Mouse (Mus musculus): Measurements from ENCODE around the gene Arnt2. TPM values are rescaled to one million over a fixed set of nuclear protein-coding genes. Genes with fewer than 3 reads are reported as not detected.

Gene Arnt2
- total RNA-seq (2021): 1 to 10 TPM in 1 of 2 experiments, under 1 TPM in 1; 0.59 to 1.6 TPM
- long read RNA-seq, experiment 1: 0 reads
- long read RNA-seq, experiment 2: 0 reads

GRCm38 (mm10) chr7:84409896-84410521, at the start of gene Arnt2:
Arnt2 (minus strand) TSS chr7:84410176.
- intact Hi-C loops (cut with DNase I): no loop called here
- DNase-seq: no peak

DNA sequence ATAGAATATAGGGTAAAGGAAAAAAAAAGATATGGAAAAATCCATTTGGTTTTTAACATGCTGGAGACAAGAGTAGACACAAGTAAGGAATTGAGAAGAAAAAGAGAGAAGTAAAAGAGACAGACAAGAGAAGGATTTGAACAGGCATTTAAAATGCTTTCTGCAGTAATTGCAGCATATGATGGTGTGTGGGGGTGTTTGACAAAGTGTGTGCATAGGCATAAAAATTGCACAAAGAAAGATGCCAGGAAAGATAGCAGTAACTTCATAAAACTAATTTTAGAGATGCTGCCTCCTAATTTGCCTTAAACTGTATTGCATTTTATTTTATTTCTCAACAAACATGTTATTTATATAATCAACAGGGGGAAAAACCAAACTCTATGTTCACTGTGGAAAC, 41.7 kb upstream of the Arnt2 start:
- no peak for DNase-seq
- intact Hi-C loops (cut with DNase I): no loop called here

- intact Hi-C loops (cut with DNase I): no loop called here
- no peak for DNase-seq
Measured at GRCm38 (mm10) chr7:84449066-84449465, 39.1 kb upstream of the Arnt2 start.

- intact Hi-C loops (cut with DNase I): no loop called here
- no peak for DNase-seq
Measured at GRCm38 (mm10) chr7:84448512-84448911, 38.5 kb upstream of the Arnt2 start.

DNA sequence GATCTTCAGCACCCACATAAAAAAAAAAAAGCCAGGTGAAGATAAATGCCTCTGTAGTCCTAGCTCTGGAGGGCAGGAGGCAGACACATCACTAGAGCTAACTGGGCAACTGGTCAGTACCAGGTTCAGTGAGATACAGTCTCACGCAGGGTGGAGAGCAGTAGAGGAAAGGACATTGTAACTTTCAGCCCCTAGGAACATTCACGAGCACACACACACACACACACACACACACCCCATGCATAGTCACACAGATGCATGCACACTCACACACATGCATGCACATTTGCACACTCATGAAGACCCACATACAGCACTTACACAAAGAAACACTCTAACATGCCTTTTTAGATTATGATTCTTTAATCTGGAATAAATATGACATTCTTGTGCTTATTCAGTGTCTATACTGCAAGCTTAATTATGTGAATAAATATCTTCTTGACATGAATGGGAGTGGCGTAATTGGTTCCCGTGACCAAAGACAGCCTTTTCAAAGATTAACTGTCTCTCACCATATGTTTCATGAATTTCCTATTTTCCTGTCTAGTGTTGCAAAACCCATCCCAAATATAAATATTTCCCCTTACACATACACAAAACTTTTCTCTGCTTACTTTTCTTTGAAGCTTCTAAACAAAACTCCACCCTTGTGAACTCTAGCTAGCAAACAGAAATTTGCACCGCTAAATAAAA, 37.9 kb upstream of the Arnt2 start:
- intact Hi-C loops (cut with DNase I): no loop called here
- DNase-seq: no peak

DNA sequence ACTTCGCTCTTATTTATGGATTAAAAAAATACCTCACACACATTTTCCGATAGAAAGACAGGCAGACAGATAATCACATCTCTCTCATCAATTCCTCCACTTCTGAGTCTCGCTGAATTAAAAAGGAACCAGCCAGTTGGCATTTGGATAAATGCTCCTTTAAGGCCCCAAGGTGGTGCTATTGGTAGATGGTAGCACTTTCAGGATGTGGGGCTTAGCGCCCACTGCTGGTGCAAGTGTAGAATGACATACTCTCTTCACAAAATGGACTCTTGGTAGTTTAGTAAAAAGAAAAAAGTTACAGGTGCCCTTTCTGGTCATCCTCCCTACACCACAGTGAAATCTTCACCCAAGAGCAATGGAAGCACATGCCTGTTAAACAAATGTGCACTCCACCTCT, 37.1 kb upstream of the Arnt2 start:
- no peak for DNase-seq
- intact Hi-C loops (cut with DNase I): no loop called here

DNA sequence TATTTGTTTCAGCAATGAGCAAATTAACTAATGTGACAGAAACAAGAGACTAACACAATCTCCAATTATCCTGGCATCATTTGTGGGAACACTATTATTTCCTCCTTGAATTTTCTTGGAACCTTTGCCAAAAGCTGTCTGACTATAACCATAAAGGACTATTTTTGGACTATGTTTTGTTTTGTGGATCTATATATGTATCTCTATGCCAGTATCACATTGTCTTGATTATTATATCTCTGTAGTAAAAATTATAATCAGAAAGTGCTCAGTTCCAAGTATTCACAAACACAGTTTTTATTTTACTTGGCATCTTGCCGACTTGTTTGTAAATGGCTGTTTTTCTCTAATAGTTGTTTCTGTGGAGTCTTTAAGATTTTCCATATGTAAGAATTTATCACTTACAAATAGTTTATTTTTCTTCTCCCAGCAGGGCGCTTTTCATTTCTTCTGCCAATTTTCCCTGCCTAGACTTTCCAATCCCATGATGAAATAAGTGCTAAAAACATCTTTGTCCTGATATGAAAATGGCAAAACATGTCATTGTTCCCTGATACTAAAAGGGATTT, 32.5 kb upstream of the Arnt2 start:
- intact Hi-C loops (cut with DNase I): no loop called here
- DNase-seq: no peak

DNA sequence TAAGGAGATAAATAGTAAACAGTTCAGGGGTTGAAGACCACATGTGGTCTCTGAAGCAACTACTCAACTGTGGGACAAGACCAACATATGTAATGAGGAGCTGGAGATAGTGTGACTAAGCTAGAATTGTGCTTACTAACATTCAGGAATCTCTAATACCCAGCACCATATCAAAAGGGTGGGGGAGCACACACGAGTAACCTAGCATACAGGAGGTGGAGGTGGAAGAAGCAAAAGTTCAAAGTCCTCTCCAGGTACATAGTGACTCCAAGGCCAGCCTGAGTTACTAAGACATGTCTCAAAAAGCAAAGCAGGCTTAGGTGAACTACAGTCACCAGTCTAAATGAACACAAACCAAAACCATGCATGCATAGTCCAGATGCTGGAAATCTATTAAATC, 29.6 kb upstream of the Arnt2 start:
- no peak for DNase-seq
- intact Hi-C loops (cut with DNase I): no loop called here

- no peak for DNase-seq
- intact Hi-C loops (cut with DNase I): no loop called here
Measured at GRCm38 (mm10) chr7:84434901-84435300, 24.9 kb upstream of the Arnt2 start.

DNA sequence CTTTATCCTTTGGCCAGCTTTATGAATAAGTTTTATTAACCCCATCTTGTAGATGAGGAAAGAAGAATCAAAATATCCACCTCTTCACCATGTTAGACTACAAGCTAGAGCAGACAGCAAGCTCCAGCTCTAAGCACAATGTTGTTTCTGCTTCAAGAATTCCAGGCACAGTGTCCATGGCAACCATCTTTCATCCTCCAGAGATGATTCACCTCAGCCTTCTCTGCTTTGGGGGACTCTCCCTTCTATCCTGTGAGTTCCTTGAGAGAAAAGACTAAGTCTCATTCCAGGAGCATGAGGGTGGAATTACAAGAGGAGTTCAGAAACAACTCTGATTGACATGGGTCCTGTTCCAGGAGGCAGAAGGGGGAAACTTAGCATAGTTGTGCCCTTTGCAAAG, 22.2 kb upstream of the Arnt2 start:
- intact Hi-C loops (cut with DNase I): no loop called here
- DNase-seq: no peak

GRCm38 (mm10) chr7:84427221-84427620, 17.2 kb upstream of the Arnt2 start:
- intact Hi-C loops (cut with DNase I): no loop called here
- DNase-seq: no peak

GRCm38 (mm10) chr7:84424670-84425385, 14.9 kb upstream of the Arnt2 start:
- intact Hi-C loops (cut with DNase I): no loop called here
- DNase-seq: no peak

DNA sequence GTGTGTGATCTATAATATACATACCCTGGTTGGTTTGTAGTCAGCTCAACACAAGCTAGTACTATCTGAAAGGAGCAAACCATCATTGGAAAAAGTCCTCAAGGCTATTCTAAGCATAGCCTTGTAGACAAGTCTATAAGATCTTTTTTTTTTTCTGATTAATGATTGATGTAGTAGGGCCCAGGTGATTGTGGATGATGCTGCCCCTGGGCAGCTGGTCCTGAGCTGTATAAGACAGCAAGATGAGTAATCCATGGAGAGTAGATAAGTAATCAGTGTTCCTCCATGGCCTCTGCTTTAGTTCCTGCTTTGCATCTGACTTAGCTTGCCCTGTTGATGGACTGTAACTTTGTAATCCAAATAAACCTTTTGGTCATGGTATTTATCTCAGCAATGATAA, 11.8 kb upstream of the Arnt2 start:
- DNase-seq: no peak
- intact Hi-C loops (cut with DNase I): no loop called here

DNA sequence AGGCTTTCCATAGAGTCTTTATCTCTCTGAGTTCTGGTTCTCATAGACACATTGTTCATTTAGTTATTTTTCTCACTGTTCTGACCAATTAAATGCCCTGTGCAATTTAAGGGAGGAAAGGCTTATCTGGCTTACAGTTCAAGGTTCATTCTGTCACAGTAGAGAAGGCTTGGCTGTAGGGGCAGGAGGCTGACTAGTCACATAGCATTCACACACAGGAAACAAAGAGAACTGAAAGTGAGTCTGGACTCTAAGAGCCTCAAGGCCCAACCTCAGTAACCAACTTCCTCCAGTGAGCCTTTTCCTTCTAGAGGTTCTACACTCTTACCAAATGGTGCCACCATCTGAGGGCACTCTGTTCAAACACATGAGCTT, 11.3 kb upstream of the Arnt2 start:
- DNase-seq: no peak
- intact Hi-C loops (cut with DNase I): no loop called here

DNA sequence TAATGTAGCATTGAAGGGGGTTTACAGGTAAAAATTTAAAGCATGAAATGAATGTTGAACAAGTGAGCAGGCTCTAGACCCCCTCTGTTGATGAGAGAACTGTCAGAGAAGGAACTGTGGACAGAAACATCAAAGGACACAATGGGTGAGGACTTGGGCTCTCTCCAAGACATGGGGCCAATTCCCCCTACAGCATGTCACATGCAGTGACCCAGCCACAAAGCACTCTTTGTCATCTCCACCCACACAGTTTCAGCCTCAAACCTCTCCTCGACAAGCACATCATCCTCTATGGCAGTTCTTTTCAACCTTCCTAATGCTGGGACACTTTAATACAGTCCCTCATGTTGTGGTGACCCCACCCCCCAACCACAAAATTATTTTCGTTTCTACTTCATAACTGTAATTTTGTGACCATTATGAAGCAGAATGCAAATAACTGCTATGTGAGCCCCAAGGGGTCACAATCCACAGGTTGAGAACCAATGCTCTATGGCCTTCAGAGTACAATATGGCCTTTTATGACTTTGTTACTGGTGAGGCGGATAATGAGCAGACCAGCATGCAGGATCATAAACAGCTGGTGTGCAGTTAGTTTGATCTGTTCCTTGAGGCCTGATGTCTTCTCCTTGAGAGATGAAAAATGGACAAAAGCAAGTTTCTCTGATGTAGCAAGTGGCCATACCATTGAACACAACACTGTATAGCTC, 10.8 kb upstream of the Arnt2 start:
- intact Hi-C loops (cut with DNase I): no loop called here
- DNase-seq: no peak

GRCm38 (mm10) chr7:84417441-84417840, 7.5 kb upstream of the Arnt2 start:
- intact Hi-C loops (cut with DNase I): no loop called here
- no peak for DNase-seq

GRCm38 (mm10) chr7:84412570-84412969, 2.6 kb upstream of the Arnt2 start:
- intact Hi-C loops (cut with DNase I): no loop called here
- DNase-seq: no peak

DNA sequence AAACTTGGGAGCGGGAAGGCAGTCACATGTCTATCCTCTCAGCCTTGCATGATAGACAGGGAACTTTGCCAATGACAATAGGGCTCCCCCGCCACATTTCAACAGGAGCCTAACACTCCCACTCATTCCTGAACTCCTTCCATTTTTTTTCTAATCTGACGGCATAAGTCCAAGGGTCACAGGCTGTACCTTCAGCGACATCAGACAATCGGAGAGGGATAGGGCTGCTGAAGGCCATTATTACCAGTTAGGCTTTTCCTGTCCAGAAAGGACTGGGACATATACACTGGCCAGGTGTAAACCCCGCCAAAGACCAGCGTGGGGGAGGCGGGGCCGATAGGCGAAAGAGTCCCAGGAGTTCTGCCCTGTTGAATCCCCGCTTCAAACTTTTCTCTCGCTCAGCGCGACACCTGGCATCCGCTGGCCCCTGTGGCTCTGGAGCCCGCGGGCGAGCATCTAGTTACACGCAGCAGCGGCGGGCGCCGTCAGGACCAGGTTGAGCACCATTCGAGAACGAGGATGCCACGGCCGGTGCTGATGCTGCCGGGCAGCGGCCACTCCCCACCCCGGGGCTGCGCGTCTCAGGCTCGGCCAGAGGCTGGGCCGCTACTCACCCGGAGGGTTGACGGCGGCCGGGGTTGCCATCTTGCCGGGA, 608 bp downstream of the Arnt2 start:
- intact Hi-C loops (cut with DNase I): no loop called here

DNA sequence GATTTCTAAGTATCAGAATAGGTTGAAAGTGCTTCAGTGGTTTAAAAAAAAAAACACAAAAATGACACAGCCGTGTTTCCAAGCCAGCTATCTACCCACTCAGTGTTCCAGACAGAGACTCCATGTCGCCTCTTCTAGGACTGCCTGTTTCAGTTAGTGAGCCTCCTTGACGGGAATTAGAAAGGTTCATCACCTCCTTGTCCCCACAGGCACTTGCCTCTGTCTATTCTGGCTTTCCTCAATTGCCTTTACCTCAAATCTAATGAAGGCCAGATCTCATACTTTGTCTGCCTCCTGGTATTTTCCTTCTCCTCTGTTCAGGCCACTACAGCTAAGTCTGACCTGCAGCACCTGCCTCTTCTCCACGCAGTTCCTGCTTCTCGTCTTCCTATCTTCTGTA, 1.7 kb downstream of the Arnt2 start:
- intact Hi-C loops (cut with DNase I): no loop called here

More for the DNA sequence above, 608 bp downstream of the Arnt2 start:
- DNase-seq: no peak

GRCm38 (mm10) chr7:84403371-84403770, 6.6 kb downstream of the Arnt2 start:
- no peak for DNase-seq
- intact Hi-C loops (cut with DNase I): no loop called here

More for the DNA sequence above, 1.7 kb downstream of the Arnt2 start:
- no peak for DNase-seq

Measured in gastrocnemius, postnatal 36 days (tissue).